Comparison of ENCODE assay signal across 22 mouse cellular contexts in genomic region chr13:89603336-89603735, GRCm38 (mm10).
DNase-seq lines count a peak whose midpoint lies in the region; ATAC-seq and TF ChIP-seq lines count a peak whose summit lies in the region.
"Had no signal": no experiment of that assay in that cellular context is flagged by ENCODE, and none has a peak within 500 bp of the region (broad histone marks: within the 10 kb centered on the region; RNA-seq: fewer than 3 reads in every experiment).

No protein-coding gene starts in this region.

- H3K4me1 ChIP-seq in hindbrain, postnatal 0 days (ENCODE audit: insufficient read depth, low read length): no peaks in the 10 kb centered on the region
- H3K4me1 ChIP-seq in hindbrain, embryonic 13.5 days (replicated peaks): no peaks in the 10 kb centered on the region
- H3K4me1 ChIP-seq: embryonic facial prominence, embryonic 10.5 days; embryonic facial prominence, embryonic 12.5 days; forebrain, embryonic 13.5 days; forebrain, embryonic 15.5 days had no signal

- no peak overlapping the region for H3K4me2 ChIP-seq in hindbrain, postnatal 0 days (ENCODE audit: low read depth, low read length)
- no peak overlapping the region for H3K4me2 ChIP-seq in hindbrain, embryonic 13.5 days
- H3K4me2 ChIP-seq: embryonic facial prominence, embryonic 12.5 days; forebrain, embryonic 13.5 days; forebrain, embryonic 15.5 days had no signal

- 56% methylated on average over 3 of the region's 3 CpGs for WGBS in hindbrain, postnatal 0 days
- 82% methylated on average over 3 of the region's 3 CpGs for WGBS in hindbrain, embryonic 13.5 days

- peak; percentile 31 for DNase-seq in adrenal gland, postnatal 10 days
- DNase-seq in adrenal gland, postnatal 25 days: no peak
- DNase-seq in hindbrain, postnatal 0 days (ENCODE audit: low spot score): peak; percentile 10
- DNase-seq in right cerebral cortex, postnatal 10 days (ENCODE audit: low spot score in 2 of 2): peak; percentile 68 to 69
- no peak for DNase-seq in right cerebral cortex, postnatal 4 days
- DNase-seq: adrenal gland, adult 8-10 months; B cell, adult 2 months; cerebellum, adult 11-12 months; cerebellum, adult 2 months; cerebellum, adult 9-11 months; cerebellum, postnatal 25 days; forebrain, postnatal 0 days had no signal

- H3K27ac ChIP-seq in hindbrain, postnatal 0 days: no peak overlapping the region
- no peak overlapping the region for H3K27ac ChIP-seq in hindbrain, embryonic 13.5 days
- H3K27ac ChIP-seq: embryonic facial prominence, embryonic 10.5 days; embryonic facial prominence, embryonic 12.5 days; forebrain, embryonic 13.5 days; forebrain, embryonic 15.5 days had no signal

- no peaks in the 10 kb centered on the region for H3K9me3 ChIP-seq in hindbrain, postnatal 0 days (ENCODE audit: low read length)
- no peaks in the 10 kb centered on the region for H3K9me3 ChIP-seq in hindbrain, embryonic 13.5 days
- H3K9me3 ChIP-seq: embryonic facial prominence, embryonic 10.5 days; embryonic facial prominence, embryonic 12.5 days; forebrain, embryonic 13.5 days; forebrain, embryonic 15.5 days had no signal

- no peak for TF ChIP-seq CTCF in hindbrain, postnatal 0 days (IDR thresholded peaks at IDR 0.05; ENCODE audit: low read depth)

- no peak overlapping the region for H3K4me3 ChIP-seq in hindbrain, postnatal 0 days (ENCODE audit: low read length)
- H3K4me3 ChIP-seq in hindbrain, embryonic 13.5 days: no peak overlapping the region
- H3K4me3 ChIP-seq: embryonic facial prominence, embryonic 10.5 days; embryonic facial prominence, embryonic 12.5 days; forebrain, embryonic 13.5 days; forebrain, embryonic 15.5 days had no signal

- ATAC-seq in hindbrain, postnatal 0 days: no peak
- no peak for ATAC-seq in hindbrain, embryonic 13.5 days (ENCODE audit: low FRiP score)
- ATAC-seq: activated CD4-positive, CD25-positive, alpha-beta regulatory T cell, adult 4 months; CD4-positive, CD25-positive, alpha-beta regulatory T cell, adult 4 months; forebrain, embryonic 13.5 days; forebrain, embryonic 15.5 days; forebrain, postnatal 0 days; Patski had no signal

- no peak overlapping the region for H3K9ac ChIP-seq in hindbrain, postnatal 0 days (replicated peaks; ENCODE audit: low read length)
- no peak overlapping the region for H3K9ac ChIP-seq in hindbrain, embryonic 13.5 days
- H3K9ac ChIP-seq: embryonic facial prominence, embryonic 12.5 days; forebrain, embryonic 13.5 days; forebrain, embryonic 15.5 days; forebrain, postnatal 0 days had no signal

- no peaks in the 10 kb centered on the region for H3K36me3 ChIP-seq in hindbrain, postnatal 0 days (ENCODE audit: insufficient read depth, low read length)
- H3K36me3 ChIP-seq in hindbrain, embryonic 13.5 days: no peaks in the 10 kb centered on the region
- H3K36me3 ChIP-seq: embryonic facial prominence, embryonic 10.5 days; embryonic facial prominence, embryonic 12.5 days; forebrain, embryonic 15.5 days; G1E had no signal

- H3K27me3 ChIP-seq in hindbrain, postnatal 0 days (ENCODE audit: insufficient read depth, low read length): no peaks in the 10 kb centered on the region
- no peaks in the 10 kb centered on the region for H3K27me3 ChIP-seq in hindbrain, embryonic 13.5 days
- H3K27me3 ChIP-seq: CH12.LX; embryonic facial prominence, embryonic 12.5 days; forebrain, embryonic 13.5 days; forebrain, embryonic 15.5 days; Patski had no signal

Comparison
In these comparisons a context has a peak if more than half of its experiments do, and no peak if none do; other contexts are left out.
1. DNase-seq: peak in adrenal gland, postnatal 10 days (single experiment), hindbrain, postnatal 0 days (single experiment) and right cerebral cortex, postnatal 10 days (2 of 2); none in adrenal gland, postnatal 25 days (single experiment) and right cerebral cortex, postnatal 4 days (single experiment).